Mouse (Mus musculus): ENCODE data around the gene Apbb1.
A peak's percentile ranks its signal among the peaks of the same experiment; 100 is the strongest.

Apbb1 gene

GRCm38 (mm10) chr7:105569512-105570496, 11.6 kb downstream of the Apbb1 start:
- no peak for DNase-seq

- DNase-seq = peak in 1 of 2 experiments; percentile 19
Measured at GRCm38 (mm10) chr7:105568988-105569471, 12.4 kb downstream of the Apbb1 start.

GRCm38 (mm10) chr7:105568583-105568982, 12.9 kb downstream of the Apbb1 start:
- no peak for DNase-seq

GRCm38 (mm10) chr7:105565071-105565836, 16.2 kb downstream of the Apbb1 start:
- DNase-seq = no peak

GRCm38 (mm10) chr7:105563367-105563766, 18.1 kb downstream of the Apbb1 start:
- DNase-seq = no peak

GRCm38 (mm10) chr7:105562317-105562716, 19.1 kb downstream of the Apbb1 start:
- no peak for DNase-seq

- no peak for DNase-seq
Measured at GRCm38 (mm10) chr7:105559016-105559415, 22.4 kb downstream of the Apbb1 start.

- DNase-seq = no peak
Measured at GRCm38 (mm10) chr7:105557671-105558070, 23.8 kb downstream of the Apbb1 start.

GRCm38 (mm10) chr7:105556406-105556805, 25.0 kb downstream of the Apbb1 start:
- no peak for DNase-seq

- DNase-seq = no peak
Measured at GRCm38 (mm10) chr7:105555571-105555970, 25.9 kb downstream of the Apbb1 start.

GRCm38 (mm10) chr7:105554212-105554942, 27.1 kb downstream of the Apbb1 start, which contains the start of gene Smpd1:
TSS of gene Smpd1 (plus strand) at chr7:105554360.
- DNase-seq = peak; percentile 94 to 96

- DNase-seq = no peak
Measured at GRCm38 (mm10) chr7:105553456-105554211, 27.8 kb downstream of the Apbb1 start.

GRCm38 (mm10) chr7:105549035-105549434, 32.4 kb downstream of the Apbb1 start:
- peak in 1 of 2 experiments; percentile 30 for DNase-seq

- DNase-seq = no peak
Measured at GRCm38 (mm10) chr7:105547970-105548369, 33.5 kb downstream of the Apbb1 start.

- no peak for DNase-seq
Measured at GRCm38 (mm10) chr7:105545986-105546385, 35.5 kb downstream of the Apbb1 start.

- DNase-seq = no peak
Measured at GRCm38 (mm10) chr7:105534162-105534561, 47.3 kb downstream of the Apbb1 start.

- peak in 1 of 2 experiments; percentile 38 for DNase-seq
Measured at GRCm38 (mm10) chr7:105528094-105528493, 53.4 kb downstream of the Apbb1 start.

- peak; percentile 51 to 57 for DNase-seq
Measured at GRCm38 (mm10) chr7:105527306-105527937, 54.0 kb downstream of the Apbb1 start.

- DNase-seq = no peak
Measured at GRCm38 (mm10) chr7:105524222-105524621, 57.2 kb downstream of the Apbb1 start.

- DNase-seq = peak in 1 of 2 experiments; percentile 47
Measured at GRCm38 (mm10) chr7:105520201-105520600, 61.3 kb downstream of the Apbb1 start.

- no peak for DNase-seq
Measured at GRCm38 (mm10) chr7:105519771-105520170, 61.7 kb downstream of the Apbb1 start.

All from kidney, adult 8-10 months (tissue).